In the genomic region with DNA sequence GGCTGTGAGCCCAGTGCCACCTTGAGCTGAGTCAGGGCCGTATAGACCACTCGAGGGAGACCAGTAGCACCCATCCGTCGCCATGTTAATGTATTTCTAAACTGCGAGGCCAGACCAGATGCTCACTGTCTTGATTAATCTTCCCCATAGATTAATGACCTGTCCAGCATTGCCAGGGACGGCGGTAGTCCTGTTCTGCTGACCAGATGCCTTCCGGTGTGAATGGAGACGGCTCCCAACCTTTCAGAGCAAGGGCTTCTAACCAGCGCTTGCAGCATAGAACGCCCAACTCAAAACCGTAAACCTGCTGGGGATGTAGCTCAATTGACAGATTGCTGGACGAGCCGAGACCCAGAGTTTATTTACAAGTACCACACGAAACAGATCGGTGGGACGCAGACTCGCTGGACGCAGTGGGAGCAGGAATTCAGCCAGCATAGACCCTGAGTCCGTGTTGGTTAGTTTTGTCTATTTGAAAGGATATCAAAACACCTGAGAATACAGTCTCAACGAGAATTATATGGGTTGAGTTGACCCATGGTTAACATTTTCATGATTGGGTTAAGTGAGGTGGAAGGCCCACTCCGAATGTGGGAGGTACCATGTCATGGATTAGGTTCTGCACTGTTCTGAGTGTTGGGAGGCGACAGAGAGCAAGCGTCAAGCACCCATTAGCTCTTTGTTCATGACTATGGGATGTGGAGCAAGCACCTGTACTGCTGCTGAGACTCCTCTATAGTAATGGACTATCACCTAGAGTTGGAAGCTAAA, we compare ENCODE assay signal across 8 mouse cellular contexts. TPM values are rescaled to one million over a fixed set of nuclear protein-coding genes. Genes with fewer than 3 reads are reported as not detected.
DNase-seq lines count a peak whose midpoint lies in the region; ATAC-seq and TF ChIP-seq lines count a peak whose summit lies in the region.

No protein-coding gene starts in this region.

- no peaks in the 10 kb centered on the region for H3K9me3 ChIP-seq in kidney, postnatal 0 days (replicated peaks; ENCODE audit: low read length)
- H3K9me3 ChIP-seq in hindbrain, embryonic 13.5 days = no peaks in the 10 kb centered on the region
- H3K9me3 ChIP-seq in midbrain, embryonic 13.5 days = no peaks in the 10 kb centered on the region

- peak overlapping the region; percentile 63 for H3K4me3 ChIP-seq in kidney, postnatal 0 days (replicated peaks; ENCODE audit: low read depth, low read length)
- H3K4me3 ChIP-seq in hindbrain, embryonic 13.5 days = peak overlapping the region; percentile 81
- peak overlapping the region; percentile 82 for H3K4me3 ChIP-seq in midbrain, embryonic 13.5 days (replicated peaks)

- H3K4me1 ChIP-seq in kidney, postnatal 0 days (replicated peaks; ENCODE audit: insufficient read depth, low read length) = peaks cover 9% of the 10 kb centered on the region
- peaks cover 22% of the 10 kb centered on the region for H3K4me1 ChIP-seq in hindbrain, embryonic 13.5 days (replicated peaks)
- H3K4me1 ChIP-seq in midbrain, embryonic 13.5 days (replicated peaks) = peaks cover 26% of the 10 kb centered on the region

- H3K9ac ChIP-seq in kidney, postnatal 0 days (ENCODE audit: low read depth, low read length) = peak overlapping the region; percentile 73
- H3K9ac ChIP-seq in hindbrain, embryonic 13.5 days = peak overlapping the region; percentile 95
- peak overlapping the region; percentile 89 for H3K9ac ChIP-seq in midbrain, embryonic 13.5 days (replicated peaks)

- no peaks in the 10 kb centered on the region for H3K27me3 ChIP-seq in kidney, postnatal 0 days (ENCODE audit: insufficient read depth, low read length)
- no peaks in the 10 kb centered on the region for H3K27me3 ChIP-seq in hindbrain, embryonic 13.5 days
- no peaks in the 10 kb centered on the region for H3K27me3 ChIP-seq in midbrain, embryonic 13.5 days

- DNase-seq in kidney, postnatal 0 days (ENCODE audit: low spot score) = peak; percentile 8
- no peak for DNase-seq in kidney, postnatal 14 days
- peak; percentile 46 for DNase-seq in brain, adult 2 months (ENCODE audit: low read depth, low spot score)
- DNase-seq in thymus, adult 18-20 months = no peak
- no peak for DNase-seq in urinary bladder, postnatal 14 days (ENCODE audit: low spot score)
- DNase-seq in kidney, postnatal 10 days = no peak

- no peak for ATAC-seq in kidney, postnatal 0 days (replicated peaks; ENCODE audit: low FRiP score, low read depth)
- no peak; the same call in 1 of the 2 replicates for ATAC-seq in hindbrain, embryonic 13.5 days (ENCODE audit: low FRiP score)
- no peak; the same call in 1 of the 2 replicates for ATAC-seq in midbrain, embryonic 13.5 days

- TF ChIP-seq CTCF in kidney, postnatal 0 days (IDR thresholded peaks at IDR 0.05; ENCODE audit: low read depth) = no peak

- peak overlapping the region; percentile 97 for H3K27ac ChIP-seq in kidney, postnatal 0 days
- H3K27ac ChIP-seq in hindbrain, embryonic 13.5 days = peak overlapping the region; percentile 97
- H3K27ac ChIP-seq in midbrain, embryonic 13.5 days = peak overlapping the region; percentile 95

- 5% methylated on average over 24 of the region's 24 CpGs for WGBS in kidney, postnatal 0 days
- WGBS in hindbrain, embryonic 13.5 days = 10% methylated on average over 24 of the region's 24 CpGs
- 14% methylated on average over 24 of the region's 24 CpGs for WGBS in midbrain, embryonic 13.5 days

- peaks cover 5% of the 10 kb centered on the region; the same call in 1 of the 2 replicates for H3K36me3 ChIP-seq in kidney, postnatal 0 days (ENCODE audit: insufficient read depth, low read length)
- H3K36me3 ChIP-seq in hindbrain, embryonic 13.5 days = peaks cover 30% of the 10 kb centered on the region
- H3K36me3 ChIP-seq in midbrain, embryonic 13.5 days = peaks cover 25% of the 10 kb centered on the region

- peak overlapping the region; percentile 83 for H3K4me2 ChIP-seq in kidney, postnatal 0 days (ENCODE audit: low read length)
- H3K4me2 ChIP-seq in hindbrain, embryonic 13.5 days = peak overlapping the region; percentile 73
- peak overlapping the region; percentile 87 for H3K4me2 ChIP-seq in midbrain, embryonic 13.5 days (replicated peaks)

RNA-seq across cellular contexts. Expression of a gene that starts 6.4 kb away (rescaled TPM):
- 58.1 and 66.3 TPM in 2 replicates for polyA plus RNA-seq in kidney, postnatal 0 days (2015; fragmentation: Nextera tagmentation; extraction: Ambion mirVana)
- 38.4 and 40.2 TPM in 2 replicates for polyA plus RNA-seq in hindbrain, embryonic 13.5 days (2015; fragmentation: Nextera tagmentation; extraction: Ambion mirVana)
- 38.6 and 39.7 TPM in 2 replicates for polyA plus RNA-seq in midbrain, embryonic 13.5 days (2015; fragmentation: Nextera tagmentation; extraction: Ambion mirVana)

RNA-seq across cellular contexts. Expression of a gene that starts 6.8 kb away (rescaled TPM):
- 28.3 and 31.9 TPM in 2 replicates for polyA plus RNA-seq in kidney, postnatal 0 days (2015; fragmentation: Nextera tagmentation; extraction: Ambion mirVana)
- 48.5 and 49.9 TPM in 2 replicates for polyA plus RNA-seq in hindbrain, embryonic 13.5 days (2015; fragmentation: Nextera tagmentation; extraction: Ambion mirVana)
- 48.4 and 50.7 TPM in 2 replicates for polyA plus RNA-seq in midbrain, embryonic 13.5 days (2015; fragmentation: Nextera tagmentation; extraction: Ambion mirVana)

RNA-seq across cellular contexts. Expression of a gene that starts 16.9 kb away (rescaled TPM):
- polyA plus RNA-seq in kidney, postnatal 0 days (2015; fragmentation: Nextera tagmentation; extraction: Ambion mirVana) = 11.5 and 15.2 TPM in 2 replicates
- polyA plus RNA-seq in hindbrain, embryonic 13.5 days (2015; fragmentation: Nextera tagmentation; extraction: Ambion mirVana) = 26.7 and 27.1 TPM in 2 replicates
- 26.0 and 28.8 TPM in 2 replicates for polyA plus RNA-seq in midbrain, embryonic 13.5 days (2015; fragmentation: Nextera tagmentation; extraction: Ambion mirVana)

RNA-seq across cellular contexts. Expression of a gene that starts 49.2 kb away (rescaled TPM):
- 0.07 TPM in 1 of 2 replicates, not detected in the other for polyA plus RNA-seq in kidney, postnatal 0 days (2015; fragmentation: Nextera tagmentation; extraction: Ambion mirVana)
- 0.08 TPM in 1 of 2 replicates, not detected in the other for polyA plus RNA-seq in hindbrain, embryonic 13.5 days (2015; fragmentation: Nextera tagmentation; extraction: Ambion mirVana)
- not detected in 2 replicates for polyA plus RNA-seq in midbrain, embryonic 13.5 days (2015; fragmentation: Nextera tagmentation; extraction: Ambion mirVana)

RNA-seq across cellular contexts. Expression of a gene that starts 55.1 kb away (rescaled TPM):
- 0.24 and 0.28 TPM in 2 replicates for polyA plus RNA-seq in kidney, postnatal 0 days (2015; fragmentation: Nextera tagmentation; extraction: Ambion mirVana)
- not detected in 2 replicates for polyA plus RNA-seq in hindbrain, embryonic 13.5 days (2015; fragmentation: Nextera tagmentation; extraction: Ambion mirVana)
- polyA plus RNA-seq in midbrain, embryonic 13.5 days (2015; fragmentation: Nextera tagmentation; extraction: Ambion mirVana) = 0.73 TPM in 1 of 2 replicates, not detected in the other

Comparison
In these comparisons a context has a peak if more than half of its experiments do, and no peak if none do; other contexts are left out.
1. DNase-seq: peak in kidney, postnatal 0 days (single experiment) and brain, adult 2 months (single experiment); none in kidney, postnatal 14 days (single experiment), thymus, adult 18-20 months (0 of 2), urinary bladder, postnatal 14 days (single experiment) and kidney, postnatal 10 days (single experiment).
2. Peak in every context shown above with its lines, with median percentiles within 50 percentile points of each other: H3K27ac ChIP-seq, H3K4me2 ChIP-seq, H3K4me3 ChIP-seq and H3K9ac ChIP-seq.